Mouse (Mus musculus) urinary bladder, postnatal 14 days (tissue): ENCODE measurements around the gene Aldh3b1.

Experiments
- DNase-seq: peaks from one replicate; pipeline ENCODE4 v3.0.0; 2021; ENCODE audit warnings: low spot score

The Aldh3b1 gene

DNA sequence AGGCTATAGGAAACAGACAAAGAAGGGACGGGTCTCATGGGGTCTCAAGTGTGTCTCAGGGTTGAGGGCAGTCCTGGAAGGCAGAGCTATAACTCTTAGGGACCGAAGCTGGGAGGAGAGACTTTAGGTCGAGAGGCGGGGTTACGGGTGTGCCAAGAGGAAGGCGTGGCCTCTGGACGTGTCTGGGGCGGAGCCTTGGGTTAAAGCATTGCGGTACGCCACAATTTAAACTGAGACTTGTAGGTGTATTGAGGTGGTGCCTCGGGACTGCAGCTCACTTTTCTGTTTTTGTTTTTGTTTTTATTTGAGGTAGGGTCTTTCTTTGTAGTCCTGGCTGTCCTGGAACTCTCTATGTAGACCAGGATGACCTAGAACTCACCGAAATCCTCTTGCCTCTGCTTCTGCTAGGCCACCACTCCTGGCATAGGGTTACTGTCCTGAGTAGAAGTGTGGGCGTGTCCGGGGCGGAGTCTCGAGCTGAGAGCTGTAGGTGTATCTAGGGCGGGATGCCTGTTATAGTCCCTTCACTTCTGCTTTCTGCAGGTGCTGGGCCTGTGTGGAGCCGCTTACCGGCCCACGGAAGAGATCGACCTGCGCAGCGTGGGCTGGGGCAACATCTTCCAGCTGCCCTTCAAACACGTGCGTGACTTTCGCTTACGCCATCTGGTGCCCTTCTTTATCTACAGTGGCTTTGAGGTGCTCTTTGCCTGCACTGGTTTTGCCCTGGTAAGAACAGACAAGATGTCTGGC, 13.6 kb upstream of the Aldh3b1 start:
- peak; percentile 60 for DNase-seq

DNA sequence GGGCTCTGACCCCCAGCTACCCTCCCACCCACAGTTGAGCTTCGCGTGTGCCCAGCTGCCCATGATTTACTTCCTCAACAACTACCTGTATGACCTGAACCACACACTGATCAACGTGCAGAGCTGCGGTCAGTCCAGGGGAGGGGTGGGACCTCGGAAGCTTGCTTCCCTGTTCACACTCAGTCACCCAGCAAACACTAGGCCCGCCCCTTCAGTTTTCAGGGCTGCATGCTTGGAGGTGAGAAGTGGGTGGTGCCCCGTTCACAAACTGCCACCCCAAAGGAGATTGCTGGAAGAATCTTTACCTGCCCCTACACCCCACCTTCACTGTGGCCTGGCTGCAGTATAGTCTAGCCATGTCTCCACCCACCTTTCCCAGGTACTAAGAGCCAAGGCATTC, 12.7 kb upstream of the Aldh3b1 start:
- DNase-seq = no peak

DNA sequence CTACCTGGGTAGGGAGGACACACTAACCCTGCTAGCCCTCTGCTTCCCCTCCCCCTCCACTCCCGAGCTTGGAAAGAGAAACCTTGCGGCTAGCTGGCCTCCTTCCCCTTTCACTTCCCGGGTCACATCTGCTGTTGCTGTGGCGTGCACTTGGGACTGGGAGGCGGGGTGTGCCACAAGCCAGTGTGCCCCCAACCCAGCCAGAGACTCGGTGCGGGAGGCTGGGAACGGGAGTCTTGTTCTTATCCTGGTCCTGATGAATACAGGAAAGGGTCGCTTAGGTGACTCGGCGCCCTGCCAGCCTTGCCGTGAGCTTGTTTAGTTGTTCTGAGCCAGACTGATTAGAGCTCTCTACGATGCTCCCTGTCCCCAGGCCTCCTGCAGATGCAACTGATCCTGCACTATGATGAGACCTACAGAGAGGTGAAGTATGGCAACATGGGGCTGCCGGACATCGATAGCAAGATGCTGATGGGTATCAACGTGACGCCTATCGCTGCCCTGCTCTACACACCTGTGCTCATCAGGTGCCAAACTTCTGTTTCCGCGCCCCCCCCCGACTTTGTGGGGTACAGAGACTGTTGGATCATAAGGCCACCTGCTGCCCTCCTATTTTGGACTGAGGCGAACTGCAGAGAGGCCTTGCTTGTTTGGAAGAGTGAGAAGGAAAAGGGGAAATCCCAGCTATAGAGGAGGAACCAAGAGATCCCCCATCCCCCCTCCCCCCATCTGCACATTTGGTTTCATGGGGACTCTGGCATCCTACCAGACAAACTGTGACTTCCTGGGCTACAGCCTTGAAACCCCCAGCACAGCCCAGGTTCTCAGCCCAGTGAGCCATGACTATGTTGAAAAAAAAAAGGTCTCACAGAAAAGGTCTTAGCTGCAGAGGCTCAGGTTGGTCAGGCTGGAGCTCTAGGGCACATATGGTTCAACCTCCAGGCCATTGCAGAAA, 6.6 kb upstream of the Aldh3b1 start:
- DNase-seq = peak; percentile 68

- DNase-seq = peak; percentile 72
Measured at GRCm38 (mm10) chr19:3935032-3935895, 5.7 kb upstream of the Aldh3b1 start, which contains the start of gene Unc93b1. TSS of gene Unc93b1 (plus strand) at chr19:3935186.

- no peak for DNase-seq
Measured at GRCm38 (mm10) chr19:3931716-3932115, 2.1 kb upstream of the Aldh3b1 start.

DNA sequence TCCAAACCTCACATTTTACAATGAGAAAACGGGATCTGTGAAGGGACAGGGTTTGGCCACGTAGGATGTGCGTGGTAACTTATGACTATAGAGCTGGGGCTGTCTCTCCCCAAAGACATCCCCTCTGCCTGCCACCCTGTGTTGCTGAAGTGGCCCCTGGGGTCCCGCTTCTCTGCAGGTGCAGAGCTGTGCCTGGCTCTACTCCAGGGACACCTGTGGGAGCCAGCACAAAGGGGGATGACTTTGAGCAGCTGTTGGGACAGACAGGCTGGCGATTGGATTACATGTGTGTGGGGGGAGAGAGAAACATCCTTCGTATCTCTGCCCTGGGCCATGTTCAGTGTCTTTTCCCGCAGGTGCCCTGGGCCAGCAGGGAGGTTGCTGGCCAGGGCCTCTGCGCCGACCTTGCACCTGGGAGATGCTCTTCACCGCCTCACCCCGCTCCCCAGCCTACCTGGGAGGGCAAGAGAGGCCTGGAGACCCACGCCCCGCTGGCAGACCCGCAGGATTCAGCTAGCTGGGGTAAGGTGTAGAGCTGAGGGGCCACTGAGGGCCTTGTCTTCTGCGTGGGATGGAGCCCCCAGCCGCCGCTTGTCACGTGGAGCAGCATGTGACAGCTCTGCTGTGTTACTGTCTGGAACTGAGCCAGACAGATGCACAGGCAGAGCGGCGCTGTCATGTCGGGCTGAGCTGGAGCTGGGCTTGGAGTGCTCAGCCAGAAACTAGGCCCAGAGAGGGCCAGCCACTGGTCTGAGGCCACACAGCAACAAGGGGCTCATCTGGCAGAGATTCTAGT, 852 bp upstream of the Aldh3b1 start:
- no peak for DNase-seq

DNA sequence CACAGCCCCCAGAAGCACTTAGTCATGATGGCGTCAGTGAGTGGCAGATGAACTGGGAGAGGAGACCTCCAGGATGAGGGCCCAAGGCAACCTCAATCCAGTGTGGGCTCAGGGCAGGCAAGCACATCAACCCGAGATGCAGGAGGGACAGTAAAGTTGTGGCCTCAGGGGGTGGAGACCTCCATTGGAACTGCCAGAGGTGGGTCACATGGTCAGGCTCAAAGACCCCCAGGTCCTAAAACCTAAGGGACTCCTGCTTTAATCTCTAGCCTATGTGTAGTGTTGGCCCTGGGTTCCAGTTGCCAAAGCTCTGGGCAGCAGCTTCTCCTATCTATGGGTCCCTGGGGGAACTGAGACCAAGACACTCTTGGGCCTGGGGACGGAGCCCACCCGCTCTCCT, 829 bp downstream of the Aldh3b1 start:
- DNase-seq = no peak

DNA sequence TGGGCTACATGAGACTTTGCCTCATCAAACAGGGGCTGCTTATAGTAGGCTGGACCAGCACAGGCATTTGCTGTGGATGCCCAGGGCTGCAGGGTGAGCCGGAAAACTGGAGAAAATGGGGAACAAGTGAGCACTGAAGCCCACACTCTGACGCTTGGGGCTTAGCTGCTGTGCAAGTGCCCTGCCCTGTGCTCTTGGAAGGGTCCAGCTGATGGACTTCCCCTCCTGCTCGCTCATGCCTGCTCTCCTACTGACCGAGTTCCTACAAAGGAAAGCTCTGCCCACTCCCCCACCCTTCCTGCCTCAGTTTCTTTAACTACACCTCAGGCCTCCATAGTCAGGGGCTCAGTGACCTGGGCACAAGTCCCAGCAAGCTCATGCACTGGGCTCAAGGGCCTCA, 1.6 kb downstream of the Aldh3b1 start:
- no peak for DNase-seq

DNA sequence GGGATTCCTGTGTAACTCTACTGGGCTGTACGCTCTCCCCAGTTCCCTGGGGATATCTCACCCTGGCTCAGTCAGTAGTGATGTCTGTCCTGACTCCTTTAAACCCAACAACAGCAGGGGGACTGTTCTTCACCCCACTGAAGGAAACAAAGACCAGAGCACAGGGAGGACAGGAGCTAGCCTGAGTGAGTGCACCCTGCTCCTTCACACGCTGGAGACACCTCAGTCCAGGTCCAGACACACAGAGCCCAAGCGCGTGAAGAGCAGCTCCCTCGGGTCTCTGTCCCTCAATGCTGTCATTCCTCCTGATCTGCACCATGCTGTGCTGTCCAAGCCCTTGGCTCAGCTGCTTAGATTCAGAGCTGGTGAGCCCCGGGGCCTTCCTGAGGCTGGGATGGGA, 2.9 kb downstream of the Aldh3b1 start:
- no peak for DNase-seq

GRCm38 (mm10) chr19:3926279-3926678, 3.3 kb downstream of the Aldh3b1 start:
- DNase-seq = no peak

- DNase-seq = no peak
Measured at GRCm38 (mm10) chr19:3925859-3926258, 3.7 kb downstream of the Aldh3b1 start.

DNA sequence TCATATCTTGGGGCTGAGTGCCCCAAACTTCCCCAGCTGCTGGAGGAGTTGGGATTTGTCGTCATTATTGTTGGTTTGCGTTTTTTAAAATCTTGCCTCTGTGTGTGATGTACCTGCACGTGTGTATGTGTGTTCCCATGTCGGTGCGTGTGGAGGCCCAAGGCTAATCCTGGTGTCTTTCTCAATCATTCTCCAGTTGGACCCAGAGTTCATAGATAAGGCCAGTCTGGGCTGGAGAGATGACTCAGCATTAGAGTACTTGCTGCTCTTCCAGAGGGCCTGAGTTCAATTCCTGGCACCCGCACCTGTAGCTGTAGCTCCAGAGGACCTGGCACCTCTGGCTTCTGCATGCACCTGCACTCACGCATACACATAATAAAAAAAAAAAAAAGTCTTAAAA, 4.7 kb downstream of the Aldh3b1 start:
- no peak for DNase-seq

DNA sequence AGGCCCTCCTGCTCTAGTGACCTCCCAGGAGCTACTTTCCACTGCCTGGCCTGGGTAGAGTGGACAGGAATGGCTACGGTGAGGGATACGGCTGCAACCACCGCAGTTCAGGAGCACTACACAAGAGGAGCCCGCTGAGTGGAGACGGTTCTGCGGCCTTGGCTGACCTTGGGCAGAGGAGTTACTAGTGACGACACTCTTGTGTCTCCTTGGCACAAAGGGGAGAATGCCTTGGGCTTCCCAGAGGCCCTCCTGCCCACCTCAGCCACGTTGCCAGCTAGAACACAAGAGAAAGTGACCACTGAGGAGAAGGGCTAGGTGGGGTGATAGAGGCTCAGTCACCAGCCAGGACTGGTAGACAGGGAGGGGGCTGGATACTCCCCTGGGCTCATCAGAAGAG, 5.4 kb downstream of the Aldh3b1 start:
- no peak for DNase-seq

GRCm38 (mm10) chr19:3923586-3923985, 6.0 kb downstream of the Aldh3b1 start:
- no peak for DNase-seq

GRCm38 (mm10) chr19:3922661-3923371, 6.8 kb downstream of the Aldh3b1 start:
- no peak for DNase-seq

- DNase-seq = no peak
Measured at GRCm38 (mm10) chr19:3919928-3920327, 9.7 kb downstream of the Aldh3b1 start.

GRCm38 (mm10) chr19:3916727-3917126, 12.9 kb downstream of the Aldh3b1 start:
- no peak for DNase-seq

DNA sequence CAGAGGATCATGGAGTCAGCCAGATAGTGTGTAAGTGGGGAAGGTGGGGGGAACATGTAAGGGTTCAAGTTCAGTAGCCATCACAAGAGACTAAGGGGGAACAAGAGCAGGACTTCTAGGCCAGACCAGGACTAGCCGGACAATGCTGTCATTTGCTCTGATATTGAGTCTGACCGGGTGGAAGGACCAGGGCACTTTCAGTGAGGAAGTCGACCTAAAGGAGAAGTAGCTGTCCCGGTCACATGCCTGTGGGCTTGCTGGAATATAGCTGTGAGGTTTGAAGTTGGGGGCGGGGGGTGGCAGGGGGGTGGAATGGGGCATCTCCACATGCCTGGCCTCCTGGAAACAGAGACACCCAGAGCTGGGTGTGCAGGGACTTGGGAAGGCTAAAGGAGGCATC, 15.1 kb downstream of the Aldh3b1 start:
- DNase-seq = no peak

GRCm38 (mm10) chr19:3913692-3914091, 15.9 kb downstream of the Aldh3b1 start:
- no peak for DNase-seq

GRCm38 (mm10) chr19:3912337-3913204, 17.0 kb downstream of the Aldh3b1 start, which contains the start of gene Ndufs8:
TSS of gene Ndufs8 (minus strand) at chr19:3912774.
- peak; percentile 90 for DNase-seq
